Mouse (Mus musculus) heart, embryonic 12.5 days (tissue): ENCODE measurements around the gene Pnkd. TPM values are rescaled to one million over a fixed set of nuclear protein-coding genes. Genes with fewer than 3 reads are reported as not detected.
A peak's percentile ranks its signal among the peaks of the same experiment; 100 is the strongest.

Source experiments
- ATAC-seq: fragments of 200-750 bp; cut with Nextera tagmentation; 2 replicates; pipeline ENCODE4 v1.8.0; 2017; ENCODE audit warnings: moderate TSS enrichment, moderate library complexity; ENCODE audit not compliant: insufficient number of reproducible peaks, low FRiP score
- H3K27ac ChIP-seq: fragments of 300-500 bp; sonication (generic); 2 replicates; pipeline ENCODE4 v1.5.1; 2016; ENCODE audit warnings: mild to moderate bottlenecking, moderate library complexity; ENCODE audit not compliant: poor library complexity, severe bottlenecking
- H3K27me3 ChIP-seq: fragments of 300-500 bp; sonication (generic); replicated peaks from 2 replicates; pipeline ENCODE4 v1.6.1; 2016; ENCODE audit warnings: mild to moderate bottlenecking, moderate library complexity
- H3K36me3 ChIP-seq: fragments of 300-500 bp; sonication (generic); 2 replicates; pipeline ENCODE4 v1.6.1; 2016; ENCODE audit warnings: mild to moderate bottlenecking, moderate library complexity
- H3K4me1 ChIP-seq: fragments of 300-500 bp; sonication (generic); replicated peaks from 2 replicates; pipeline ENCODE4 v1.6.1; 2016; ENCODE audit warnings: mild to moderate bottlenecking
- H3K4me2 ChIP-seq: fragments of 300-500 bp; sonication (generic); 2 replicates; pipeline ENCODE4 v1.6.1; 2016; ENCODE audit warnings: mild to moderate bottlenecking, moderate library complexity
- H3K4me3 ChIP-seq: fragments of 300-500 bp; sonication (generic); 2 replicates; pipeline ENCODE4 v1.5.1; 2016; ENCODE audit warnings: mild to moderate bottlenecking
- H3K9ac ChIP-seq: fragments of 300-500 bp; sonication (generic); 2 replicates; pipeline ENCODE4 v1.6.1; 2016; ENCODE audit warnings: mild to moderate bottlenecking, moderate library complexity
- H3K9me3 ChIP-seq: fragments of 300-500 bp; sonication (generic); replicated peaks from 2 replicates; pipeline ENCODE4 v1.6.1; 2016; ENCODE audit warnings: mild to moderate bottlenecking, moderate library complexity
- WGBS: fragments of 180-500 bp; shearing (Covaris S2); methylation state at CpG from one replicate; pipeline ENCODE4 v1.1.7; 2016; 5-methylcytosine and 5-hydroxymethylcytosine counted together
- microRNA counts: library from miRNA; unstranded; fragments of <30 nt; microRNA quantifications from one replicate; lab custom pipeline; 2017
- microRNA-seq: library from miRNA; unstranded; fragments of <30 nt; microRNA quantifications from one replicate; pipeline ENCODE4, GENCODE M21; 2017
- polyA plus RNA-seq: library from polyadenylated mRNA; unstranded; fragments of >200 nt; fragmentation: Nextera tagmentation; extraction: Ambion mirVana; gene quantifications from 2 replicates; pipeline ENCODE4 v1.2.1, GENCODE M21; 2016

Gene Pnkd
- polyA plus RNA-seq, 1 experiment from 2014 or later = 215 TPM

DNA sequence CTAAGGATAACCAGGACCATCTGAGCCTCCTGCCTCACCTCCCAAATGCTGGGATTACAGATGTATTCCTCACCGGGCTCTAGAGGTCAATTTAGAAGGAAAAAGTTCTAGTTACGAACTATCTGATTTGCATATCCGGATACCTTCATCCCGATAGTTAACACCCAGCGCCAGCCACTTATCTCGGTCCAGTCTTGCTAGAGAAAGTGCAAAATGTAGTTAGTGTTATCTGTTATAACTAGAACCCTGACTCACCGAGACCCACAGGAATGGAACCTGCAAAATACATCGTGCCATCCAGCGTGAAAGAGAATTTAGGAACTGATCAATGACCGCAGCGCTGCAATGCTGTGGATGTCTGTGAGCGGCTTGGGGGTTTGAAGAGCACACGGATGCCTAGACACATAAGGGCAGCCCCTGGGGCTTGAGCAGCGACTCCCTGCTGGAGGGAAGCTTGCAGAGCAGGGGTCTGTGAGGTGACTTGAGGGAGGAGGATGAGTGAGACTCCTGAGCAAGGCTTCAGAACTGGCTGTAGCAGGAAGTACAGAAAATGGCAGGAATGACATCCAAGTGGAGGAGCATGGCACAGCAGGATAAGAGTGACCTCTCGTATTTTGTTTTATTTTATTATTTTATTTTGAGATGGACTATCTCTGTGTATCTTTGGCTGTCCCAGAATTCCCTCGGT, 116.4 kb downstream of the Pnkd start:
- Histone ChIP-seq H3K9ac (no peak overlapping the region), H3K4me1 (peaks cover 14% of the 10 kb centered on the region; the same call in 1 of the 2 replicates), H3K27ac (no peak overlapping the region), H3K4me3 (no peak overlapping the region), H3K36me3 (no peaks in the 10 kb centered on the region), H3K4me2 (peak overlapping the region; percentile 35), H3K9me3 (no peaks in the 10 kb centered on the region), H3K27me3 (no peaks in the 10 kb centered on the region)
- 35% methylated on average over 16 of the region's 16 CpGs for WGBS
- ATAC-seq = no peak

MicroRNAs within 50 kb of the gene (microRNA counts, 519-probe panel; counts per million panel counts)
- microRNA mmu-miR-26b (lab: Ali Mortazavi, UCI) = 4,293 counts per million, percentile 40 among the panel's probes with 10 or more counts

Small RNA genes lying within 50 kb of the gene (microRNA-seq; reads per million reads assigned to microRNA genes)
- 36,410 reads per million, percentile 99 among the genes with 10 or more reads in this experiment for gene Mir26b

Other genes starting within 250 kb of the Pnkd start
- gene Tns1, start 160.5 kb upstream of the Pnkd start, polyA plus RNA-seq = 111 and 115 TPM in 2 replicates
- gene Rufy4, start 159.4 kb upstream of the Pnkd start, polyA plus RNA-seq = 0.28 and 0.36 TPM in 2 replicates
- gene Cxcr2, start 130.9 kb upstream of the Pnkd start, polyA plus RNA-seq = 0.08 and 0.11 TPM in 2 replicates
- gene Cxcr1, start 90.3 kb upstream of the Pnkd start, polyA plus RNA-seq = not detected in 2 replicates
- 478 and 484 TPM in 2 replicates for gene Arpc2, start 48.8 kb upstream of the Pnkd start, polyA plus RNA-seq
- gene Gpbar1, start 6.4 kb upstream of the Pnkd start, polyA plus RNA-seq = 0.37 and 0.41 TPM in 2 replicates
- 169 and 171 TPM in 2 replicates for gene Aamp, start 192 bp upstream of the Pnkd start, polyA plus RNA-seq
- gene Tmbim1, start 20.7 kb downstream of the Pnkd start, polyA plus RNA-seq = 41.1 and 42.9 TPM in 2 replicates
- 0.46 TPM in 2 replicates for gene Catip, start 77.2 kb downstream of the Pnkd start, polyA plus RNA-seq
- gene Slc11a1, start 90.3 kb downstream of the Pnkd start, polyA plus RNA-seq = 1.3 and 1.5 TPM in 2 replicates
- gene Ctdsp1, start 106.6 kb downstream of the Pnkd start, polyA plus RNA-seq = 54.5 and 55.9 TPM in 2 replicates
- 0.27 and 0.28 TPM in 2 replicates for gene Vil1, start 124.4 kb downstream of the Pnkd start, polyA plus RNA-seq
- 36.0 and 36.7 TPM in 2 replicates for gene Cnot9, start 221.1 kb downstream of the Pnkd start, polyA plus RNA-seq